Mouse (Mus musculus): ENCODE measurements around the gene Dhx30.

Gene Dhx30

GRCm38 (mm10) chr9:110045763-110046377, 71.8 kb downstream of the Dhx30 start:
- DNase-seq (ENCODE audit: low spot score), result no peak

- DNase-seq (ENCODE audit: low spot score), result no peak
Measured at GRCm38 (mm10) chr9:110044373-110044772, 73.3 kb downstream of the Dhx30 start.

- DNase-seq (ENCODE audit: low spot score), result no peak
Measured at GRCm38 (mm10) chr9:110038485-110038884, 79.1 kb downstream of the Dhx30 start.

GRCm38 (mm10) chr9:110037895-110038294, 79.7 kb downstream of the Dhx30 start:
- DNase-seq (ENCODE audit: low spot score), result no peak

- no peak for DNase-seq (ENCODE audit: low spot score)
Measured at GRCm38 (mm10) chr9:110035091-110035490, 82.5 kb downstream of the Dhx30 start.
